ENCODE assay signal across 8 mouse cellular contexts in the genomic region with DNA sequence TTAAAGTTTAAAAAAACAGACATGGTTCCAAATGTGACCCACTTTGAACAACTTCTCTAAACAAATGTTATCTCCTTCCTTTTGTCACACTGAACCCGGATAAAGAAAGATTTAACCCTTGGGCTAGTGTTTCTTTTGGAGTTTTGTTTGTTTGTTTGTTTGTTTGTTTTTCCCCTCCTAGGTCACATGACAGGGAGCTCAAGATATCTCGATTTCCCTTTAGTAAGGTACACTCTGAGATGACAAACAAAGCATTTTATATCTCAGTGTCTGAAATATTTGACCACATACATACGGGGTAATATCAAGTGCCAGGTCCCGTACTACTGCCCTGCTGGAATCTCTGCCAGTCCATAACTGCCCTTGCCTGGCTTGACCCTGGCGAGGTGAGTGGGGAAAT. TPM values are rescaled to one million over a fixed set of nuclear protein-coding genes. Genes with fewer than 3 reads are reported as not detected.
A peak's percentile ranks its signal among the peaks of the same experiment; 100 is the strongest.
DNase-seq lines count a peak whose midpoint lies in the region; ATAC-seq and TF ChIP-seq lines count a peak whose summit lies in the region.
"Had no signal": no experiment of that assay in that cellular context is flagged by ENCODE, and none has a peak within 500 bp of the region (broad histone marks: within the 10 kb centered on the region; RNA-seq: fewer than 3 reads in every experiment).

No protein-coding gene starts in this region.

- H3K4me3 ChIP-seq in lung, embryonic 15.5 days: peak overlapping the region; percentile 36
- H3K4me3 ChIP-seq in lung, postnatal 0 days (ENCODE audit: low read depth, low read length): no peak overlapping the region
- H3K4me3 ChIP-seq in forebrain, embryonic 13.5 days: no peak overlapping the region
- peak overlapping the region; percentile 69 for H3K4me3 ChIP-seq in liver, embryonic 12.5 days
- no peak overlapping the region for H3K4me3 ChIP-seq in stomach, embryonic 15.5 days (replicated peaks)

- no peak for TF ChIP-seq EP300 in lung, postnatal 0 days (IDR thresholded peaks at IDR 0.05)

- H3K27ac ChIP-seq in lung, embryonic 15.5 days: no peak overlapping the region
- no peak overlapping the region for H3K27ac ChIP-seq in lung, postnatal 0 days (ENCODE audit: low read length)
- no peak overlapping the region for H3K27ac ChIP-seq in forebrain, embryonic 13.5 days
- H3K27ac ChIP-seq in liver, embryonic 12.5 days: no peak overlapping the region
- no peak overlapping the region for H3K27ac ChIP-seq in stomach, embryonic 15.5 days
- H3K27ac ChIP-seq: limb, embryonic 15.5 days had no signal

- no peaks in the 10 kb centered on the region for H3K9me3 ChIP-seq in lung, embryonic 15.5 days
- no peaks in the 10 kb centered on the region for H3K9me3 ChIP-seq in lung, postnatal 0 days (ENCODE audit: low read length)
- no peaks in the 10 kb centered on the region for H3K9me3 ChIP-seq in forebrain, embryonic 13.5 days (replicated peaks)
- H3K9me3 ChIP-seq in liver, embryonic 12.5 days (replicated peaks): no peaks in the 10 kb centered on the region
- no peaks in the 10 kb centered on the region for H3K9me3 ChIP-seq in stomach, embryonic 15.5 days
- H3K9me3 ChIP-seq: limb, embryonic 15.5 days had no signal

- no peak for TF ChIP-seq CTCF in lung, postnatal 0 days (IDR thresholded peaks at IDR 0.05)

- no peaks in the 10 kb centered on the region for H3K27me3 ChIP-seq in lung, embryonic 15.5 days
- H3K27me3 ChIP-seq in lung, postnatal 0 days (replicated peaks; ENCODE audit: insufficient read depth, low read length): no peaks in the 10 kb centered on the region
- H3K27me3 ChIP-seq in forebrain, embryonic 13.5 days: peaks cover 6% of the 10 kb centered on the region; the same call in 1 of the 2 replicates
- no peaks in the 10 kb centered on the region for H3K27me3 ChIP-seq in liver, embryonic 12.5 days (replicated peaks)
- no peaks in the 10 kb centered on the region for H3K27me3 ChIP-seq in stomach, embryonic 15.5 days (replicated peaks)
- H3K27me3 ChIP-seq: limb, embryonic 15.5 days had no signal

- H3K4me2 ChIP-seq in lung, embryonic 15.5 days: peak overlapping the region; percentile 47
- H3K4me2 ChIP-seq in lung, postnatal 0 days (replicated peaks; ENCODE audit: low read depth, low read length): no peak overlapping the region
- H3K4me2 ChIP-seq in forebrain, embryonic 13.5 days: peak overlapping the region; percentile 42; the same call in 1 of the 2 replicates
- peak overlapping the region; percentile 64 for H3K4me2 ChIP-seq in liver, embryonic 12.5 days
- peak overlapping the region; percentile 52 for H3K4me2 ChIP-seq in stomach, embryonic 15.5 days

- 28% methylated on average over 5 of the region's 5 CpGs for whole genome bisulfite sequencing in lung, embryonic 15.5 days
- 35% methylated on average over 5 of the region's 5 CpGs for WGBS in lung, postnatal 0 days
- WGBS in forebrain, embryonic 13.5 days: 27% methylated on average over 5 of the region's 5 CpGs
- 25% methylated on average over 5 of the region's 5 CpGs for WGBS in liver, embryonic 12.5 days (ENCODE audit: insufficient replicate concordance)
- WGBS in stomach, embryonic 15.5 days: 41% methylated on average over 5 of the region's 5 CpGs

- H3K36me3 ChIP-seq in lung, embryonic 15.5 days: no peaks in the 10 kb centered on the region
- no peaks in the 10 kb centered on the region for H3K36me3 ChIP-seq in lung, postnatal 0 days (ENCODE audit: insufficient read depth, low read length)
- H3K36me3 ChIP-seq in forebrain, embryonic 13.5 days (ENCODE audit: poor library complexity, severe bottlenecking): no peaks in the 10 kb centered on the region
- H3K36me3 ChIP-seq in liver, embryonic 12.5 days: no peaks in the 10 kb centered on the region
- no peaks in the 10 kb centered on the region for H3K36me3 ChIP-seq in stomach, embryonic 15.5 days
- H3K36me3 ChIP-seq: limb, embryonic 15.5 days had no signal

- no peak for ATAC-seq in lung, embryonic 15.5 days (ENCODE audit: borderline replicate concordance, extremely low read depth, low FRiP score, low TSS enrichment)
- ATAC-seq in lung, postnatal 0 days: no peak
- ATAC-seq in forebrain, embryonic 13.5 days: no peak
- ATAC-seq in liver, embryonic 12.5 days: no peak
- ATAC-seq in stomach, embryonic 15.5 days (ENCODE audit: insufficient read depth, low FRiP score, low read depth): no peak

- no peaks in the 10 kb centered on the region for H3K4me1 ChIP-seq in lung, embryonic 15.5 days
- H3K4me1 ChIP-seq in lung, postnatal 0 days (ENCODE audit: insufficient read depth, low read depth, low read length): no peaks in the 10 kb centered on the region
- peaks cover 8% of the 10 kb centered on the region for H3K4me1 ChIP-seq in forebrain, embryonic 13.5 days
- peaks cover 11% of the 10 kb centered on the region for H3K4me1 ChIP-seq in liver, embryonic 12.5 days
- no peaks in the 10 kb centered on the region for H3K4me1 ChIP-seq in stomach, embryonic 15.5 days
- H3K4me1 ChIP-seq: limb, embryonic 15.5 days had no signal

- no peak for DNase-seq in lung, postnatal 0 days (ENCODE audit: low spot score)
- DNase-seq in adrenal gland, adult 8-10 months: no peak
- DNase-seq in thymus, adult 18-20 months: no peak

- no peak overlapping the region for H3K9ac ChIP-seq in lung, embryonic 15.5 days
- no peak overlapping the region for H3K9ac ChIP-seq in lung, postnatal 0 days (replicated peaks; ENCODE audit: low read depth)
- no peak overlapping the region for H3K9ac ChIP-seq in forebrain, embryonic 13.5 days
- peak overlapping the region; percentile 67 for H3K9ac ChIP-seq in liver, embryonic 12.5 days
- no peak overlapping the region for H3K9ac ChIP-seq in stomach, embryonic 15.5 days
- H3K9ac ChIP-seq: limb, embryonic 15.5 days had no signal

RNA-seq across cellular contexts. Expression of gene Hist1h2br, which starts 49.9 kb away (rescaled TPM):
- 26.7 and 30.8 TPM in 2 replicates for polyA plus RNA-seq in lung, embryonic 15.5 days (2015; fragmentation: Nextera tagmentation; extraction: Ambion mirVana)
- polyA plus RNA-seq in lung, postnatal 0 days (2015; fragmentation: Nextera tagmentation; extraction: Ambion mirVana): 3.0 and 3.8 TPM in 2 replicates
- polyA plus RNA-seq in forebrain, embryonic 13.5 days (2015; fragmentation: Nextera tagmentation; extraction: Ambion mirVana): 24.7 and 27.2 TPM in 2 replicates
- polyA plus RNA-seq in liver, embryonic 12.5 days (2016; fragmentation: Nextera tagmentation; extraction: Ambion mirVana): 25.4 and 26.3 TPM in 2 replicates
- polyA plus RNA-seq in stomach, embryonic 15.5 days (2015; fragmentation: Nextera tagmentation; extraction: Ambion mirVana): 19.8 and 19.9 TPM in 2 replicates
- total RNA-seq in adrenal gland, adult 8-10 months (2022): 10 to 100 TPM; 63.3 to 78.8 (median 69.1) TPM

RNA-seq across cellular contexts. Expression of gene Hist1h2ap, which starts 50.1 kb away (rescaled TPM):
- 3,976 and 4,351 TPM in 2 replicates for polyA plus RNA-seq in lung, embryonic 15.5 days (2015; fragmentation: Nextera tagmentation; extraction: Ambion mirVana)
- polyA plus RNA-seq in lung, postnatal 0 days (2015; fragmentation: Nextera tagmentation; extraction: Ambion mirVana): 382 and 386 TPM in 2 replicates
- 4,205 and 5,125 TPM in 2 replicates for polyA plus RNA-seq in forebrain, embryonic 13.5 days (2015; fragmentation: Nextera tagmentation; extraction: Ambion mirVana)
- 5,867 and 6,049 TPM in 2 replicates for polyA plus RNA-seq in liver, embryonic 12.5 days (2016; fragmentation: Nextera tagmentation; extraction: Ambion mirVana)
- 2,912 and 3,763 TPM in 2 replicates for polyA plus RNA-seq in stomach, embryonic 15.5 days (2015; fragmentation: Nextera tagmentation; extraction: Ambion mirVana)
- total RNA-seq in adrenal gland, adult 8-10 months (2022): 10 to 100 TPM; 19.8 to 45.6 (median 32.3) TPM

RNA-seq across cellular contexts. Expression of gene Hist1h4n, which starts 51.4 kb away (rescaled TPM):
- 19.5 and 22.5 TPM in 2 replicates for polyA plus RNA-seq in lung, embryonic 15.5 days (2015; fragmentation: Nextera tagmentation; extraction: Ambion mirVana)
- 4.6 and 6.0 TPM in 2 replicates for polyA plus RNA-seq in lung, postnatal 0 days (2015; fragmentation: Nextera tagmentation; extraction: Ambion mirVana)
- 12.8 and 20.2 TPM in 2 replicates for polyA plus RNA-seq in forebrain, embryonic 13.5 days (2015; fragmentation: Nextera tagmentation; extraction: Ambion mirVana)
- polyA plus RNA-seq in liver, embryonic 12.5 days (2016; fragmentation: Nextera tagmentation; extraction: Ambion mirVana): 20.8 and 25.3 TPM in 2 replicates
- polyA plus RNA-seq in stomach, embryonic 15.5 days (2015; fragmentation: Nextera tagmentation; extraction: Ambion mirVana): 14.0 and 15.4 TPM in 2 replicates
- 100 to 1,000 TPM in 2 of 4 experiments, 10 to 100 TPM in 2; 56.8 to 227 (median 113) TPM for total RNA-seq in adrenal gland, adult 8-10 months (2022)

Comparison
In these comparisons a context has a peak if more than half of its experiments do, and no peak if none do; other contexts are left out.
1. H3K4me3 ChIP-seq: peak in lung, embryonic 15.5 days (single experiment) and liver, embryonic 12.5 days (single experiment); none in lung, postnatal 0 days (single experiment), forebrain, embryonic 13.5 days (single experiment) and stomach, embryonic 15.5 days (single experiment).